Mouse (Mus musculus) small intestine, adult 2 months (tissue): ENCODE data around the gene Mid1. TPM values are rescaled to one million over a fixed set of nuclear protein-coding genes. Genes with fewer than 3 reads are reported as not detected.

Experiments used
- H3K27ac ChIP-seq: fragments of 200-500 bp; 2 replicates; pipeline ENCODE4 v1.5.1; 2012; ENCODE audit warnings: low read depth, low read length, control low read depth, inconsistent platforms; ENCODE audit not compliant: insufficient read depth
- H3K27me3 ChIP-seq: fragments of 200-500 bp; 2 replicates; pipeline ENCODE4 v1.6.1; 2012; ENCODE audit warnings: mild to moderate bottlenecking, moderate library complexity, low read length, inconsistent platforms; ENCODE audit not compliant: control insufficient read depth, insufficient read depth
- H3K36me3 ChIP-seq: fragments of 200-500 bp; 2 replicates; pipeline ENCODE4 v1.6.1; 2012; ENCODE audit warnings: mild to moderate bottlenecking, low read length, control low read depth, inconsistent platforms; ENCODE audit not compliant: control insufficient read depth, insufficient read depth
- H3K4me1 ChIP-seq: fragments of 200-500 bp; 2 replicates; pipeline ENCODE4 v1.6.1; 2012; ENCODE audit warnings: low read length, inconsistent platforms, mixed read lengths; ENCODE audit not compliant: control insufficient read depth, insufficient read depth, insufficient read length
- H3K4me3 ChIP-seq: fragments of 200-500 bp; 2 replicates; pipeline ENCODE4 v1.5.1; 2012; ENCODE audit warnings: low read depth, mild to moderate bottlenecking, control low read depth, inconsistent platforms, low read length, moderate library complexity
- CTCF ChIP-seq: fragments of 200-500 bp; IDR thresholded peaks from 2 replicates; pipeline ENCODE4 v1.5.1; 2012; ENCODE audit warnings: low read depth, mild to moderate bottlenecking, control low read depth, inconsistent platforms, low read length, moderate library complexity, mixed read lengths; ENCODE audit not compliant: insufficient replicate concordance, insufficient read length; ENCODE audit errors: extremely low read depth
- POLR2A ChIP-seq: fragments of 200-500 bp; IDR thresholded peaks from 2 replicates; pipeline ENCODE4 v1.6.1; 2012; ENCODE audit warnings: low read depth, mild to moderate bottlenecking, control low read depth, inconsistent platforms, low read length, moderate library complexity
- WGBS: fragments of 180-500 bp; shearing (Covaris S2); methylation state at CpG from one replicate; pipeline ENCODE4 v1.1.7; 2018; 5-methylcytosine and 5-hydroxymethylcytosine counted together
- polyA plus RNA-seq: library from polyadenylated mRNA; depleted of rRNA; stranded (reverse); fragments of >200 nt; gene quantifications from 2 replicates; pipeline ENCODE4 v1.2.3, GENCODE M21; 2012

Gene Mid1
- polyA plus RNA-seq, 1 experiment = 10.8 TPM

DNA sequence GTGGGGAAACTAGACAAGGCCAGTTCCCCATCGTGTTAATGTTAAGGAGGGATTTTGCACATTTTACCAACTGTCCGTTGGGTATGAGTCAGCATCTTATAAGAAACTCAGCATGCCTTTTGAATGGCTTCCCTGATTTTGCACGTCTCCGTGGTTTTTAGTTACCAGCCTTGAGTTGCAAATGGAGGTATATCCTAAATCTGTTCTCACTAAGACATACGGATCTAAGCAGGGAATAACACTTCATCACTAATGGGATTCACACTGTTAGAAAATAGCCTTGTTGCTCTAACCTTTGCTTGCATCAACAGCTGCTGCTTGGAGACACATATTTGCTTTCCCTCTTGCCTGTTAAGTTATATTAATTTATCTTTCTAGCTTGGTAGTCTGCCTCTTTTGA lies 126.3 kb downstream of the Mid1 start:
- no peak for TF ChIP-seq POLR2A
- no peak for TF ChIP-seq CTCF
- WGBS = 65% methylated on average over 5 of the region's 5 CpGs
- Histone ChIP-seq H3K4me3 (no peak overlapping the region), H3K27ac (no peak overlapping the region), H3K36me3 (no peaks in the 10 kb centered on the region), H3K27me3 (no peaks in the 10 kb centered on the region), H3K4me1 (no peaks in the 10 kb centered on the region)

DNA sequence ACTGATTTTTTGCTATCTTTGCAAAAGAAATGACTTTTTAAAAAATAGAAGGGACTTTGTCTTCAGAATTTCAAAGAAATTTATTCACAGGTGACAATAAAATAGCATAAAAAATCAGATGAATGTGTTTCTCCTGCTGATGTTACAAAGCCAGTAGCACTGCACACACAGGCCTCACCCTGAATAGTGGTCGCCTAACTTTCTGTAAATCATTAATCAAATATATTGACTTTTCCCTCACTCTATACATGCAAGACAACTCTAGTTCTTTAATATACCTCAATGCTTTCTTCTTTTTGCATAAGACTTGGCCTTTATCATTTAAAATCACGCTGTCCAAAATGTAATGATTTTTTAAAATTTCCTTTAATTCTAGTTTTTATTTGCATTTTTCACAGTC lies 126.8 kb downstream of the Mid1 start:
- Histone ChIP-seq H3K27ac (no peak overlapping the region), H3K27me3 (no peaks in the 10 kb centered on the region), H3K36me3 (no peaks in the 10 kb centered on the region), H3K4me1 (no peaks in the 10 kb centered on the region), H3K4me3 (no peak overlapping the region)
- no peak for TF ChIP-seq POLR2A
- TF ChIP-seq CTCF = no peak
- 39% methylated on average over 2 of the region's 2 CpGs for whole genome bisulfite sequencing

DNA sequence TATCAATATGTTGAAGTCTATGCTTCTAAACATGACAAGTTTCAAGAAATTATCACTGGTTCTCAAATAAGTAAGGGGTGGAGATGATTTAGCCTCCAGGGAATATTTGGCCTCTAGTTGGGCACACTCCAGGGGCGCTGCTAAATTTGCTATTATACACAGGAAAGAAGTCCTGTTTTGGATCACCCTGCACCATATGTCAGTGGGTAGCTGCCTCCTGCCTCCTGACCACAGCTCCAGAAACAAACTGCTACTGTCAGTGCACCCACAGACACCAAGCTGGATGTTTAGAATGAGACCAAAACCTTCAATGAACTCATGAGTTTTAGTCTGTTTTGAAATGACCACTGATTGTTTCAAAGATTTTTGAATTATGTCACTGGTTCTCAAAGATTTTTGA lies 128.7 kb downstream of the Mid1 start:
- TF ChIP-seq POLR2A = no peak
- Histone ChIP-seq H3K36me3 (no peaks in the 10 kb centered on the region), H3K4me1 (no peaks in the 10 kb centered on the region), H3K27ac (no peak overlapping the region), H3K4me3 (no peak overlapping the region), H3K27me3 (no peaks in the 10 kb centered on the region)
- 76% methylated on average over 1 of the region's 1 CpGs for WGBS

DNA sequence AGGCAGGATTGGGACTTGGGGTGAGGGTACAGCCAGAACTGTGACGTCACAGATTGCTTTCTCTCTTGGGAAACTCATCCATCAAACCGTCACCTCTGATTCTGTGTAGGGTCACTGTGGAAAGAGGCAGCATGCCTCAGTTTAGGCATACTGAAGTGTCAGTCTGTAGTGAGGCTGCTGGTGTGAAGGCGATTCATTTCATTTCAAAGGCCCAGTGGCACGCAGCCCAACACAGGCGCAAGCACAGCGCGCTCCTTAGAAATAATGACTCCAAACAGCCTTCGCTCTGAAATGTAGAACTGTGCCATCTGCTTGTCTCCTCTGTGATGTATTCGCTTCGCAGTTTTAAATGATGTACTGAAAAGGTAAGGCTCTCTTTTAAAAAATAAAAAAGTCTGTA lies 141.9 kb downstream of the Mid1 start:
- Histone ChIP-seq H3K4me1 (no peaks in the 10 kb centered on the region), H3K4me3 (no peak overlapping the region), H3K36me3 (no peaks in the 10 kb centered on the region), H3K27ac (no peak overlapping the region), H3K27me3 (no peaks in the 10 kb centered on the region)
- no peak for TF ChIP-seq POLR2A
- TF ChIP-seq CTCF = no peak
- 85% methylated on average over 10 of the region's 10 CpGs for WGBS

DNA sequence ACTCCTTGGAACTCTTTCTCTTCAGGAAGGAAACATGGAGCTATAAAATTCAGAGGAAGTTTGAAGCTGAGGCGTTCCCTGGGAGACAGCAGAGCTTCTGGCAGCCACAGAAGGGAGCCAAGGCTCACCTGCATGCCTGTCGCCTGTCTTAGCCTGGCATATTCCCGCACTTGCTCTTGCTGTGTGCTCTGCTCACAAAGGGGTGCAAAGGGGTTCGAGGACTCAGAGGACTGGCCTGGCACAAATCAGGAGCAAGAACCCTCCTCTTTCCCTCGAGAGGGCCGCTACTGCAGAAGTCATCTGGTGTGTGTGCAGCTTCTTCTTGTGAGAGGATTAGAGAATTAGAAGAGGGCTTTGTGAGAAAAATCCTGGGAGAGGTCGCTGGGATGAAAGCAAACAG lies 142.7 kb downstream of the Mid1 start:
- WGBS = 62% methylated on average over 7 of the region's 7 CpGs
- H3K27me3 ChIP-seq = no peaks in the 10 kb centered on the region
- H3K36me3 ChIP-seq = no peaks in the 10 kb centered on the region
- no peak overlapping the region for H3K4me3 ChIP-seq
- H3K4me1 ChIP-seq = no peaks in the 10 kb centered on the region
- no peak for TF ChIP-seq CTCF
- TF ChIP-seq POLR2A = no peak
- no peak overlapping the region for H3K27ac ChIP-seq

DNA sequence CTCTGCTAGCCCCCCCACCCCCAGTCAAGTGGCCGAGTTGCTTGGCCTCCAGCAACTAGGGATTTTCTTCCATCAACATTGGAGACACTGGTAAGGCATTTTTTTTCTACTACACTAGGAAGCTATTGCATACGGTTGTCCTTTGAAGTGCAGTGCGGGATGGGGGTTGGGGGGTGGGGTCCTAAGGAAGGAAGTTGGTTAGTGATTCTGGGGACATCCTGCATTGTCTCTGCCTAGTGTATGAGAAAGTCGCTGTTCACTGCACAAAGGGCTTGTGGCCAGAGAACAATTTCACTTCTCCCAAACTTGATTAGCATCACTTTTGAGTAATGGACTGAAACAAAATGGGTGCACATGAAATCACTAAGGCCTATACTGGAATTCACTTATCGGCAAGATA lies 143.1 kb downstream of the Mid1 start:
- H3K4me3 ChIP-seq = no peak overlapping the region
- H3K36me3 ChIP-seq = no peaks in the 10 kb centered on the region
- H3K27me3 ChIP-seq = no peaks in the 10 kb centered on the region
- 64% methylated on average over 5 of the region's 5 CpGs for WGBS
- H3K4me1 ChIP-seq = no peaks in the 10 kb centered on the region
- TF ChIP-seq POLR2A (no peak), CTCF (no peak)
- no peak overlapping the region for H3K27ac ChIP-seq

DNA sequence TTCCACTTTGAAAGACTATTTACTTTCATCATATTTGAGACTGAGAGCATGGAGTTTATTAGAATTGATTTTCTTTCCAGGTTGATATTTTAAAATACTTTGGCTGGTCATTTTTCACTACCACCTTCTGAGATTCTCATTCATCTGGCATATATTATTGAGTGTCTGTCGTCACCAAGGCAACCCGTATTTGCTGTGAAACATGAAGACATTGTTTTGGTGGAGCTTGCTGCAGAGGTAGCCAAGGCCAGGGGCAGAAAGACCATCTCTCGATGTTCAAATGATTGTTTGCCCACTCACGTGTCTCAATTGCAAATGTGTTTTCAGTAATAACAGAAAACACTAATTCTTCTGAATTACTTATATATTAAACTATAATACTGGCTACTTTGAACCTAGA lies 145.1 kb downstream of the Mid1 start:
- no peaks in the 10 kb centered on the region for H3K36me3 ChIP-seq
- no peaks in the 10 kb centered on the region for H3K27me3 ChIP-seq
- TF ChIP-seq CTCF (no peak), POLR2A (no peak)
- no peaks in the 10 kb centered on the region for H3K4me1 ChIP-seq
- H3K4me3 ChIP-seq = no peak overlapping the region
- no peak overlapping the region for H3K27ac ChIP-seq
- WGBS = 77% methylated on average over 4 of the region's 4 CpGs
